Mouse (Mus musculus) lung, embryonic 14.5 days (tissue): Measurements from ENCODE around the gene P3h4. TPM values are rescaled to one million over a fixed set of nuclear protein-coding genes. Genes with fewer than 3 reads are reported as not detected.

Experiments used
- ATAC-seq: fragments of 200-750 bp; cut with Nextera tagmentation; 2 replicates; pipeline ENCODE4 v1.8.0; 2017; ENCODE audit warnings: mild to moderate bottlenecking, moderate TSS enrichment, moderate library complexity; ENCODE audit not compliant: insufficient read depth
- DNase-seq: peaks from one replicate; pipeline ENCODE4 v3.0.0-alpha.2; 2015
- H3K27ac ChIP-seq: fragments of 300-500 bp; sonication (generic); 2 replicates; pipeline ENCODE4 v1.5.1; 2014; ENCODE audit warnings: low read depth, mild to moderate bottlenecking, moderate library complexity
- H3K27me3 ChIP-seq: fragments of 300-500 bp; sonication (generic); 2 replicates; pipeline ENCODE4 v1.6.1; 2014; ENCODE audit warnings: low read length, control low read depth; ENCODE audit not compliant: insufficient read depth
- H3K36me3 ChIP-seq: fragments of 300-500 bp; sonication (generic); 2 replicates; pipeline ENCODE4 v1.6.1; 2014; ENCODE audit warnings: control low read depth; ENCODE audit not compliant: insufficient read depth
- H3K4me1 ChIP-seq: fragments of 300-500 bp; sonication (generic); 2 replicates; pipeline ENCODE4 v1.6.1; 2014; ENCODE audit warnings: antibody characterized with exemption, control low read depth; ENCODE audit not compliant: insufficient read depth
- H3K4me2 ChIP-seq: fragments of 300-500 bp; sonication (generic); 2 replicates; pipeline ENCODE4 v1.6.1; 2014; ENCODE audit warnings: mild to moderate bottlenecking
- H3K4me3 ChIP-seq: fragments of 300-500 bp; sonication (generic); 2 replicates; pipeline ENCODE4 v1.5.1; 2014; ENCODE audit warnings: low read depth, low read length
- H3K9ac ChIP-seq: fragments of 300-500 bp; sonication (generic); 2 replicates; pipeline ENCODE4 v1.6.1; 2014
- H3K9me3 ChIP-seq: fragments of 300-500 bp; sonication (generic); 2 replicates; pipeline ENCODE4 v1.6.1; 2016; ENCODE audit warnings: low read depth, low read length, control low read depth
- CTCF ChIP-seq: IDR thresholded peaks from 2 replicates; pipeline ENCODE4 v1.5.1; 2016; ENCODE audit warnings: antibody characterized with exemption, low read depth
- WGBS: fragments of 180-500 bp; shearing (Covaris S2); extraction: QIAGEN DNeasy Blood & Tissue Kit; methylation state at CpG from one replicate; pipeline ENCODE4 v1.1.7; 2014; 5-methylcytosine and 5-hydroxymethylcytosine counted together
- polyA plus RNA-seq: library from polyadenylated mRNA; unstranded; fragments of >200 nt; fragmentation: Nextera tagmentation; extraction: Ambion mirVana; gene quantifications from 2 replicates; pipeline ENCODE4 v1.2.1, GENCODE M21; 2014

Gene P3h4
- polyA plus RNA-seq, 1 experiment from 2014 or later = 64.5 TPM

- ATAC-seq = peak; percentile 98
- WGBS = 1% methylated on average over 52 of the region's 52 CpGs
These were observed 26.3 kb upstream of the P3h4 start for GRCm38 (mm10) chr11:100440691-100441522.

GRCm38 (mm10) chr11:100437901-100438300 lies 23.3 kb upstream of the P3h4 start:
- DNase-seq (no peak), ATAC-seq (no peak)
- Histone ChIP-seq H3K4me3 (no peak overlapping the region), H3K9me3 (no peaks in the 10 kb centered on the region), H3K27ac (no peak overlapping the region), H3K4me2 (no peak overlapping the region), H3K9ac (no peak overlapping the region), H3K36me3 (peaks cover 59% of the 10 kb centered on the region), H3K27me3 (no peaks in the 10 kb centered on the region), H3K4me1 (peaks cover 6% of the 10 kb centered on the region; the same call in 1 of the 2 replicates)
- no peak for TF ChIP-seq CTCF
- WGBS = 88% methylated on average over 1 of the region's 1 CpGs

More at GRCm38 (mm10) chr11:100440691-100441522, 26.3 kb upstream of the P3h4 start:
- peaks cover 6% of the 10 kb centered on the region; the same call in 1 of the 2 replicates for H3K4me1 ChIP-seq
- no peaks in the 10 kb centered on the region for H3K9me3 ChIP-seq
- no peak for TF ChIP-seq CTCF
- peak overlapping the region; percentile 79 for H3K4me3 ChIP-seq
- DNase-seq = peak; percentile 93
- peak overlapping the region; percentile 91 for H3K9ac ChIP-seq
- H3K36me3 ChIP-seq = peaks cover 32% of the 10 kb centered on the region
- peak overlapping the region; percentile 74 for H3K4me2 ChIP-seq
- H3K27me3 ChIP-seq = no peaks in the 10 kb centered on the region
- H3K27ac ChIP-seq = peak overlapping the region; percentile 50; the same call in 1 of the 2 replicates

- 86% methylated on average over 9 of the region's 9 CpGs for WGBS
- DNase-seq (no peak), ATAC-seq (no peak)
- H3K4me3 ChIP-seq = no peak overlapping the region
- no peaks in the 10 kb centered on the region for H3K9me3 ChIP-seq
- H3K36me3 ChIP-seq = peaks cover 67% of the 10 kb centered on the region
- no peaks in the 10 kb centered on the region for H3K27me3 ChIP-seq
- no peak overlapping the region for H3K27ac ChIP-seq
- no peak overlapping the region for H3K9ac ChIP-seq
- H3K4me2 ChIP-seq = no peak overlapping the region
- peaks cover 6% of the 10 kb centered on the region; the same call in 1 of the 2 replicates for H3K4me1 ChIP-seq
- no peak for TF ChIP-seq CTCF
These were observed 21.1 kb upstream of the P3h4 start for GRCm38 (mm10) chr11:100435678-100436246.

GRCm38 (mm10) chr11:100432002-100432401 lies 17.4 kb upstream of the P3h4 start:
- H3K27ac ChIP-seq = no peak overlapping the region
- peaks cover 59% of the 10 kb centered on the region for H3K36me3 ChIP-seq
- TF ChIP-seq CTCF = no peak
- DNase-seq = no peak
- H3K9ac ChIP-seq = no peak overlapping the region
- H3K4me3 ChIP-seq = no peak overlapping the region
- no peak overlapping the region for H3K4me2 ChIP-seq
- H3K9me3 ChIP-seq = no peaks in the 10 kb centered on the region
- no peaks in the 10 kb centered on the region for H3K27me3 ChIP-seq
- ATAC-seq = no peak
- no peaks in the 10 kb centered on the region for H3K4me1 ChIP-seq
- WGBS = 69% methylated on average over 5 of the region's 5 CpGs

- 85% methylated on average over 7 of the region's 7 CpGs for WGBS
- no peak overlapping the region for H3K27ac ChIP-seq
- H3K36me3 ChIP-seq = peaks cover 48% of the 10 kb centered on the region
- H3K4me1 ChIP-seq = no peaks in the 10 kb centered on the region
- H3K9ac ChIP-seq = no peak overlapping the region
- ATAC-seq (no peak), DNase-seq (no peak)
- H3K27me3 ChIP-seq = no peaks in the 10 kb centered on the region
- H3K4me2 ChIP-seq = no peak overlapping the region
- TF ChIP-seq CTCF = no peak
- no peaks in the 10 kb centered on the region for H3K9me3 ChIP-seq
- H3K4me3 ChIP-seq = no peak overlapping the region
These were observed 15.4 kb upstream of the P3h4 start for GRCm38 (mm10) chr11:100430052-100430451.

- no peak overlapping the region for H3K4me2 ChIP-seq
- H3K36me3 ChIP-seq = peaks cover 47% of the 10 kb centered on the region
- TF ChIP-seq CTCF = no peak
- ATAC-seq = no peak
- H3K4me3 ChIP-seq = no peak overlapping the region
- no peaks in the 10 kb centered on the region for H3K9me3 ChIP-seq
- H3K9ac ChIP-seq = no peak overlapping the region
- H3K27me3 ChIP-seq = no peaks in the 10 kb centered on the region
- WGBS = 42% methylated on average over 9 of the region's 9 CpGs
- no peaks in the 10 kb centered on the region for H3K4me1 ChIP-seq
- peak; percentile 23 for DNase-seq
- H3K27ac ChIP-seq = peak overlapping the region; percentile 49; the same call in 1 of the 2 replicates
These were observed 14.1 kb upstream of the P3h4 start for GRCm38 (mm10) chr11:100428612-100429199.

GRCm38 (mm10) chr11:100426820-100427219 lies 12.2 kb upstream of the P3h4 start:
- DNase-seq = no peak
- no peak overlapping the region for H3K9ac ChIP-seq
- H3K9me3 ChIP-seq = no peaks in the 10 kb centered on the region
- H3K27me3 ChIP-seq = no peaks in the 10 kb centered on the region
- H3K36me3 ChIP-seq = peaks cover 54% of the 10 kb centered on the region
- no peak for ATAC-seq
- no peak overlapping the region for H3K4me3 ChIP-seq
- TF ChIP-seq CTCF = no peak
- WGBS = 80% methylated on average over 3 of the region's 3 CpGs
- H3K4me1 ChIP-seq = no peaks in the 10 kb centered on the region
- H3K4me2 ChIP-seq = no peak overlapping the region
- H3K27ac ChIP-seq = no peak overlapping the region
